Mouse (Mus musculus) adrenal gland, postnatal 25 days (tissue): ENCODE measurements around the gene Isg20l2. TPM values are rescaled to one million over a fixed set of nuclear protein-coding genes. Genes with fewer than 3 reads are reported as not detected.
"Not testable (repeated sequence)": the region's sequence is repeated elsewhere in the genome, so short reads cannot be mapped to it uniquely, and the experiment has no call there.

Source experiments
- DNase-seq: peaks from one replicate; pipeline ENCODE4 v3.0.0; 2021; ENCODE audit warnings: mixed read lengths
- long read RNA-seq: library from polyadenylated mRNA; stranded (forward); transcript quantifications from one replicate; pipeline ENCODE4 v2.0.0, GENCODE M21; 2021
- total RNA-seq: library from RNA; stranded (reverse); gene quantifications from 2 replicates; pipeline ENCODE4 v1.2.3, GENCODE M21; 2021

Gene Isg20l2
- total RNA-seq: 22.7 and 22.8 TPM in 2 replicates
- long read RNA-seq, transcript Isg20l2-201 (4 exons, 2,893 nt): major isoform, 11 of 17 reads
- long read RNA-seq, partial matches to known transcripts: 6 of 17 reads
- long read RNA-seq, other reads (novel, unspliced or antisense): 0 of 17 reads

- DNase-seq: peak; percentile 97
Observed at GRCm38 (mm10) chr3:87930078-87930795, at the start of gene Isg20l2, which contains the start of gene Rrnad1. TSS of gene Isg20l2 (plus strand) at chr3:87930314. TSS of gene Rrnad1 (minus strand) at chr3:87930717.

GRCm38 (mm10) chr3:87884291-87884690, 45.8 kb upstream of the Isg20l2 start:
- no peak for DNase-seq

- peak; percentile 38 for DNase-seq
Observed at GRCm38 (mm10) chr3:87884708-87885251, 45.3 kb upstream of the Isg20l2 start.

GRCm38 (mm10) chr3:87885281-87886003, 44.7 kb upstream of the Isg20l2 start, which contains the start of gene Prcc:
TSS of gene Prcc (minus strand) at chr3:87885608.
- DNase-seq: peak; percentile 73

GRCm38 (mm10) chr3:87886004-87886365, 44.1 kb upstream of the Isg20l2 start:
- peak; percentile 37 for DNase-seq

- DNase-seq: no peak
Observed at GRCm38 (mm10) chr3:87886416-87886815, 43.7 kb upstream of the Isg20l2 start.

GRCm38 (mm10) chr3:87887400-87887799, 42.7 kb upstream of the Isg20l2 start:
- not testable (repeated sequence) for DNase-seq

GRCm38 (mm10) chr3:87891481-87891880, 38.6 kb upstream of the Isg20l2 start:
- no peak for DNase-seq

- DNase-seq: no peak
Observed at GRCm38 (mm10) chr3:87893367-87893905, 36.7 kb upstream of the Isg20l2 start.

- no peak for DNase-seq
Observed at GRCm38 (mm10) chr3:87899266-87899665, 30.8 kb upstream of the Isg20l2 start.

- no peak for DNase-seq
Observed at GRCm38 (mm10) chr3:87899776-87900175, 30.3 kb upstream of the Isg20l2 start.

GRCm38 (mm10) chr3:87901036-87901624, 29.0 kb upstream of the Isg20l2 start:
- no peak for DNase-seq

- DNase-seq: not testable (repeated sequence)
Observed at GRCm38 (mm10) chr3:87901959-87902358, 28.2 kb upstream of the Isg20l2 start.

- DNase-seq: no peak
Observed at GRCm38 (mm10) chr3:87903821-87904220, 26.3 kb upstream of the Isg20l2 start.

- DNase-seq: peak; percentile 94
Observed at GRCm38 (mm10) chr3:87905880-87906485, 24.1 kb upstream of the Isg20l2 start, which contains the start of gene Hdgf. TSS of gene Hdgf (plus strand) at chr3:87906321.

GRCm38 (mm10) chr3:87906601-87906980, 23.5 kb upstream of the Isg20l2 start:
- peak; percentile 61 for DNase-seq

- DNase-seq: peak; percentile 39
Observed at GRCm38 (mm10) chr3:87906981-87907857, 22.9 kb upstream of the Isg20l2 start.

- no peak for DNase-seq
Observed at GRCm38 (mm10) chr3:87907906-87908305, 22.2 kb upstream of the Isg20l2 start.

- no peak for DNase-seq
Observed at GRCm38 (mm10) chr3:87909381-87909780, 20.7 kb upstream of the Isg20l2 start.

GRCm38 (mm10) chr3:87909874-87910273, 20.2 kb upstream of the Isg20l2 start:
- DNase-seq: no peak
